Mouse (Mus musculus): ENCODE data around the gene Spint2. TPM values are rescaled to one million over a fixed set of nuclear protein-coding genes. Genes with fewer than 3 reads are reported as not detected.

Gene Spint2
- polyA plus RNA-seq (2012): 0.50 and 0.57 TPM in 2 replicates

DNA sequence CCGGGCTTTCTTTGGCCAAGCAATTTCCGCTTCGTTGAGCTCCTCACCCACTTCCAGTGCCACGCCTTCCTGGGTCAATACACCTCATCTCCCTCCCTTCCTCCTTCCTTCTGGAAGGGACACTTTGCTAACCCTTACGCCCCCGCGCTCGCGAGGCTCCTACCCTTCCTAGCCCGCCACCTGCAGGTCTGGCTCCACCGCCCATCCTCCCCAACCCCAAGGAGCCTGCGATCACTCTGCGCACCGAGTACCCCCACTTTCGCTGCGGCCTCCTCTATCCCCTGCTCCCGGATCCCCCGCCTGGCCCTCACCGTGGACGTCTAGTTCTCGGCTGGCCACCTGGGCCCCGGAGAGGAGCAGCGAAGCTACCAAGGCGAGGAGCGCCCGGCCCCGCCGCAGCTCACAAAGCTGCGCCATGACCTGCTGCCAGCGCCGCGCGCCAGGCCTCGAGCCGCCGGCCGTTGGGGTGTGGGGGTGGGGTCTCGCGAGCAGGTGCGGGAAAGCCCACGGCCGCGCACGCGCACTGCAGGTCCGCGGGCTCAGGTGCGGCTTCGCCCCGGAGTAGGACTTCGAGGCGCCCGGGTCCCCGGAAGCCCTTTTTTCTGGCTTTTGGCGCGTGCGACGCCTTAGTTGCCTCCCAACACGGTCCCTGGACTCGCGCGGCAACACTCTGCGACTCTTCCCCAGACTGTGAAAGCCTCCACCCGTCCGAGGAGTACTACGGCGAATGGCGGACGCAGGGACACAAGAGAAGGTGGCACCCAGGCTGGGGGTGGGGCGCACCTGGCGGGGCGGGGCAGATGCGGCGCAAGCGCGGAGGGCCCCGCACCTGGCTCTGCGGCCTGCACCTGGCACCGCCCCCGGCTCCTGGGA is at the start of gene Spint2:
Gene Spint2 (minus strand): TSS at position 712 of the 873 bp plus-strand sequence.
- Histone ChIP-seq H3K9me3 (ENCODE audit: control insufficient read depth, low read length) (no peaks in the 10 kb centered on the region), H3K4me3 (replicated peaks) (peak within 1 kb of the TSS; percentile 60), H3K27me3 (ENCODE audit: control insufficient read depth) (peaks cover 20% of the 10 kb centered on the region), H3K36me3 (ENCODE audit: control insufficient read depth) (no peaks in the 10 kb centered on the region), H3K4me1 (ENCODE audit: control insufficient read depth) (peaks cover 24% of the 10 kb centered on the region)
- TF ChIP-seq GATA1 (IDR thresholded peaks at IDR 0.05; ENCODE audit: low read length) (no peak), TAL1 (IDR thresholded peaks at IDR 0.05; ENCODE audit: low read length) (no peak)

GRCm38 (mm10) chr7:29328984-29329383 is 47.3 kb upstream of the Spint2 start:
- Histone ChIP-seq H3K4me1 (ENCODE audit: control insufficient read depth) (peaks cover 11% of the 10 kb centered on the region), H3K4me3 (replicated peaks) (no peak overlapping the region), H3K9me3 (ENCODE audit: control insufficient read depth, low read length) (no peaks in the 10 kb centered on the region), H3K36me3 (ENCODE audit: control insufficient read depth) (peaks cover 69% of the 10 kb centered on the region), H3K27me3 (ENCODE audit: control insufficient read depth) (no peaks in the 10 kb centered on the region)
- TF ChIP-seq GATA1 (IDR thresholded peaks at IDR 0.05; ENCODE audit: low read length): no peak
- no peak for TF ChIP-seq TAL1 (IDR thresholded peaks at IDR 0.05; ENCODE audit: low read length)

- Histone ChIP-seq H3K36me3 (ENCODE audit: control insufficient read depth) (peaks cover 67% of the 10 kb centered on the region), H3K4me3 (replicated peaks) (no peak overlapping the region)
- TF ChIP-seq GATA1 (IDR thresholded peaks at IDR 0.05; ENCODE audit: low read length) (no peak), TAL1 (IDR thresholded peaks at IDR 0.05; ENCODE audit: low read length) (no peak)
Observed at GRCm38 (mm10) chr7:29327087-29327486, 45.4 kb upstream of the Spint2 start.

GRCm38 (mm10) chr7:29319337-29320307 is 37.9 kb upstream of the Spint2 start:
- Histone ChIP-seq H3K27me3 (ENCODE audit: control insufficient read depth) (no peaks in the 10 kb centered on the region; the same call in 1 of the 2 replicates), H3K4me3 (replicated peaks) (peak overlapping the region; percentile 20), H3K4me1 (ENCODE audit: control insufficient read depth) (peaks cover 44% of the 10 kb centered on the region), H3K9me3 (ENCODE audit: control insufficient read depth, low read length) (no peaks in the 10 kb centered on the region), H3K36me3 (ENCODE audit: control insufficient read depth) (peaks cover 28% of the 10 kb centered on the region)
- TF ChIP-seq TAL1 (IDR thresholded peaks at IDR 0.05; ENCODE audit: low read length): no peak
- TF ChIP-seq GATA1 (IDR thresholded peaks at IDR 0.05; ENCODE audit: low read length): no peak

More at GRCm38 (mm10) chr7:29327087-29327486, 45.4 kb upstream of the Spint2 start:
- H3K9me3 ChIP-seq (ENCODE audit: control insufficient read depth, low read length): no peaks in the 10 kb centered on the region
- no peaks in the 10 kb centered on the region for H3K4me1 ChIP-seq (ENCODE audit: control insufficient read depth)
- no peaks in the 10 kb centered on the region for H3K27me3 ChIP-seq (ENCODE audit: control insufficient read depth)

DNA sequence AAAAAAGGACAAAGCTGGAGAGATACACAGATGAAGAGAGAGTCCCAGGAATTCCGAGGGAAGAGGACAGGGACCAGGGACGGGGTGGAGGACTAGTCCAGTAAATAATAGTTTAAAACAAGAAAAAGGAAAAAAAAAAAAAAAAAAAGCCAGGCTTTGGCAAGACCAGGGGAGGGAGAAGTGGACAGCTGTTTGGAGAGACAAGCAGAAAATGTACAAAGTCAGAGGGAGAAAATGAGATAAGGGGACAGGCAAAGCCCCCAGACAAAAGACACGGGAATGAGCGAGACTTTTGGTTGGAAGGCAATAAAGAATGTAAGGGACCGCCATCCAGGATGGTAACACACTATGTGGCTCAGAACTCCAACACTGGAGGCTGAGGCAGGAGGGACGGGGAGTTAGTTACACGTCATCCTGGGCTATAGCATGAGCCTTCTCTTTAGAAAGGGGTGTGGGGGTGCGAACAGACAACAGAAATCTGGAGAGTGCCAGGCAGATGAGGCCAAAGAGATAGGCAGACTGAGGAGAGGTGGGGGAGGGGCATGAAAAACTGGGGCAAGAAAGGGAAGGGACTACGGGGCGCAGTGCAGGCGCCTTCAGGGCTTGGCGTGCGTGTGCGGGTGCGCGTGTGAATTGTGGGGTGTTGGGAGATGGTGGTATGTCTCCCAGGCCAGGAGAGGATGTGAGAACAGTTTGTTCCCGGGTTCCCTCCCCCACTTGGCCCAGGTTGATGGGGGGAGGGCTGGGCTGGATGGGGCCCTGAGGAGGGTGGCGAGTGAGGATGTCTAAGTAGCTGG is 36.6 kb upstream of the Spint2 start:
- no peak for TF ChIP-seq GATA1 (IDR thresholded peaks at IDR 0.05; ENCODE audit: low read length)
- TF ChIP-seq TAL1 (IDR thresholded peaks at IDR 0.05; ENCODE audit: low read length): no peak
- no peaks in the 10 kb centered on the region for H3K9me3 ChIP-seq (ENCODE audit: control insufficient read depth, low read length)
- H3K36me3 ChIP-seq (ENCODE audit: control insufficient read depth): peaks cover 18% of the 10 kb centered on the region
- peaks cover 46% of the 10 kb centered on the region for H3K4me1 ChIP-seq (ENCODE audit: control insufficient read depth)
- H3K27me3 ChIP-seq (ENCODE audit: control insufficient read depth): no peaks in the 10 kb centered on the region; the same call in 1 of the 2 replicates
- H3K4me3 ChIP-seq (replicated peaks): peak overlapping the region; percentile 36

DNA sequence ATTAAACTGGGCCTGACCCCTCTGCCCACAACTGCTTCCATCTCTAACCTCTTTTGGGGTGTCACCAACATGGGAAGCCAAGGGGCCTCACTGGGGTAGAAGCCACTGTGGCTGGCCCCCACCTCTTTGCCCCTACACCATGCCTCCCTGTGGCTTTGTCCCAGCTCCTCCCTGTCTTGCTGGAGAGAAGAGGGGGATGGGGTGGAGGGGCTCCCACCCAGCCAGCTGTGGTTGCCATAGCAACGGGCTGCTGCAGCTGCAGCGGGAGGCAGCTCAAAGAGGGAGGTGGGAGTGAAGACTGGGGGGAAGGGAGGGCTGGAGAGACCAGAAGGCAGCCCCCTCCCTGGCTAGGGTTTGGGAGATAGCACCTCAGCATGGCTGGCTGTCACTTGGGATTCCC is 35.8 kb upstream of the Spint2 start:
- no peak for TF ChIP-seq GATA1 (IDR thresholded peaks at IDR 0.05; ENCODE audit: low read length)
- TF ChIP-seq TAL1 (IDR thresholded peaks at IDR 0.05; ENCODE audit: low read length): no peak
- Histone ChIP-seq H3K4me1 (ENCODE audit: control insufficient read depth) (peaks cover 52% of the 10 kb centered on the region), H3K36me3 (ENCODE audit: control insufficient read depth) (peaks cover 14% of the 10 kb centered on the region), H3K27me3 (ENCODE audit: control insufficient read depth) (no peaks in the 10 kb centered on the region; the same call in 1 of the 2 replicates), H3K9me3 (ENCODE audit: control insufficient read depth, low read length) (no peaks in the 10 kb centered on the region), H3K4me3 (replicated peaks) (no peak overlapping the region)

GRCm38 (mm10) chr7:29316976-29317375 is 35.3 kb upstream of the Spint2 start:
- Histone ChIP-seq H3K9me3 (ENCODE audit: control insufficient read depth, low read length) (no peaks in the 10 kb centered on the region), H3K27me3 (ENCODE audit: control insufficient read depth) (no peaks in the 10 kb centered on the region; the same call in 1 of the 2 replicates), H3K4me3 (replicated peaks) (no peak overlapping the region), H3K36me3 (ENCODE audit: control insufficient read depth) (peaks cover 9% of the 10 kb centered on the region), H3K4me1 (ENCODE audit: control insufficient read depth) (peaks cover 52% of the 10 kb centered on the region)
- TF ChIP-seq GATA1 (IDR thresholded peaks at IDR 0.05; ENCODE audit: low read length) (no peak), TAL1 (IDR thresholded peaks at IDR 0.05; ENCODE audit: low read length) (no peak)

DNA sequence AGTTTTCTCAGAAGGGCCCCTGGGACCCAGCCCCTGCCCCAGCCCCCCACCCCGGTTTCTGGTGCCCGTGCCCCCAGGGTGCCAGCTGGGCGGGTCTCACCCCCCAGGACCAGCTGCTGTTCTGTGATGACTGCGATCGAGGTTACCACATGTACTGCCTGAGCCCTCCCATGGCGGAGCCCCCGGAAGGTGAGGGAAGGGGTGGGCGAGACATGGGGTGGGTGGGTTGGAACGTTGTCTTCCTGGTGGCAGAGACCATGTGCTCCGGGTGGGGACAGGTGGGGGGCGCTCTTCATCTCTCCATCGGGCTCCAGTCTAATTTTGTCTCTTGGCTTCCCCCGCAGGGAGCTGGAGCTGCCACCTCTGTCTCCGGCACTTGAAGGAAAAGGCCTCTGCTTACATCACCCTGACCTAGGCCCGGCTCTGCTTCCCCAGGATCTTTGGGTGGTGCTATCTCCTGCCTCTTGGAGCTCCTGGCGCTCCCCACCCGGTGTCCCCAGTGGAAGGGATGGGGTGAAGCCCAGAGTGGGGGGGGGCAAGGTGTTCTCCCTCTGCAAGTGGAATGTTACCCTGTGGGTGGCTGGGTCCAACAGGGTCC is 34.5 kb upstream of the Spint2 start:
- Histone ChIP-seq H3K4me3 (replicated peaks) (no peak overlapping the region), H3K27me3 (ENCODE audit: control insufficient read depth) (peaks cover 2% of the 10 kb centered on the region; the same call in 1 of the 2 replicates), H3K36me3 (ENCODE audit: control insufficient read depth) (peaks cover 4% of the 10 kb centered on the region), H3K4me1 (ENCODE audit: control insufficient read depth) (peaks cover 55% of the 10 kb centered on the region), H3K9me3 (ENCODE audit: control insufficient read depth, low read length) (no peaks in the 10 kb centered on the region)
- TF ChIP-seq TAL1 (IDR thresholded peaks at IDR 0.05; ENCODE audit: low read length) (no peak), GATA1 (IDR thresholded peaks at IDR 0.05; ENCODE audit: low read length) (no peak)

Measured in erythroblast, embryonic 14.5 days (primary cell).